Mouse (Mus musculus): ENCODE results near the gene Wfdc15b.
"Not testable (repeated sequence)": the region's sequence is repeated elsewhere in the genome, so short reads cannot be mapped to it uniquely, and the experiment has no call there.

Gene Wfdc15b

GRCm38 (mm10) chr2:164221522-164221921 is at the start of gene Wfdc15b:
TSS of gene Wfdc15b (minus strand) at chr2:164221660.
- DNase-seq (ENCODE audit: low read depth) = no peak

GRCm38 (mm10) chr2:164256540-164256939 is 35.1 kb upstream of the Wfdc15b start, which contains the start of gene Svs3b:
TSS of gene Svs3b (minus strand) at chr2:164256640.
- DNase-seq (ENCODE audit: low read depth) = not testable (repeated sequence)

GRCm38 (mm10) chr2:164238366-164238765 is 16.9 kb upstream of the Wfdc15b start, which contains the start of gene Svs2:
TSS of gene Svs2 (minus strand) at chr2:164238466.
- DNase-seq (ENCODE audit: low read depth) = no peak

DNA sequence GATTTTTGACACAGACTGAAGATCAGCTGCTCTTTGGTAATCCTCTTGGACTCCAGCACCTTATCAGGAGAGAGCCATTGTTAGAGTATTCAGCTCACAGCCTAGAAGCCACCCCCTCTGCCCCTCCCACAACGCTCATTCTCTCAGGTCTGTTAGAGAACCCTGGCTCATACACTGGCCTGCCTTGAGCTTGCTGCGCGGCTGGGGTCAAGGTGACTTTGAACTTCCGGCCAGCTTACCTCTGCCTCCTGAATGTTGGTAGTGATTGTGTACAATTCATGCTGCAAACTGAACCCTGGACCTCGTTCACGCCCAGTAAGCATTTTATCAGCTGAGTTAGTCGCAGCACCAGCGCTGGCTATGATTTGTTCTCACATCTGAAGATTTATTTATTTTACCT is 11.2 kb upstream of the Wfdc15b start:
- no peak for DNase-seq (ENCODE audit: low read depth)

- DNase-seq (ENCODE audit: low read depth) = no peak
These were observed 7.1 kb upstream of the Wfdc15b start for GRCm38 (mm10) chr2:164228361-164229070.

DNA sequence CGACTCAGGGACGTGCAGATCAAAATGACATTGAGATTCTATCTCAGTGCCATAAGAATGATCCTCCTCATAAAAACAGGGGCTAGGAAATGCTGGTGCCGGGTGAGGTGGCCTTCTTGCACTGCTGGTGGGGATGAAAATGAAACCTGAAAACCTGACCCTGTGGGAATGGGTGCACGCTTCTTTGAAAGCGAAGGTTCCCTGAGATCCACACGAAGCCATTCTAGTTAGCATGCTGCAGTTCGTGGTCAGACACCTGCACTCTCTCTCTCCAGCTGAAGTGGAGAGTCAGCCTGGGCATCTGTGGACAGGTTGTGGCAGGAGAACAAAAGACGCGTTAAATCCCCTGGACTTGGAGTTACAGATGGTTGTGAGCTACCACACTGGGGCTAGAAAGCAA is 2.2 kb downstream of the Wfdc15b start:
- no peak for DNase-seq (ENCODE audit: low read depth)

DNA sequence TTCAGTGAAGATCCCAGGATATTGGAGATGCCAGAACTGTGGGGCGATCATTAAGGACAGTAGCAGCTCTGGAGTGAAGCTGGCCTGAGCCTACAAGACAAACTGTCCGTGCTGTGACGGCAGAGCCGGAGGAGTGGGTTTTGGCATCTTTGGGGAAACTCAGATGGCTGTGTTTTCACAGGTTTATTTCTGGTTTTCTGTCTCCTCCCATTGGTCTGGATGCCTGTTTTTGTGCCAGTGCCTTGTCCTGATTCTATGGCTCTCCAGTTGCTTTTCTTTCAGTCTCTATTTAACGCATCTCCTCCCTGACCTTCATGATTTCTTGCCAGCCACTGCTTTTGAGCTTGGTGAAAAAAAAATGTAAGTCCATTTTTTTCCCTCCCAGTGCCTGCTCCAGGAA is 8.7 kb downstream of the Wfdc15b start:
- DNase-seq (ENCODE audit: low read depth) = no peak

DNA sequence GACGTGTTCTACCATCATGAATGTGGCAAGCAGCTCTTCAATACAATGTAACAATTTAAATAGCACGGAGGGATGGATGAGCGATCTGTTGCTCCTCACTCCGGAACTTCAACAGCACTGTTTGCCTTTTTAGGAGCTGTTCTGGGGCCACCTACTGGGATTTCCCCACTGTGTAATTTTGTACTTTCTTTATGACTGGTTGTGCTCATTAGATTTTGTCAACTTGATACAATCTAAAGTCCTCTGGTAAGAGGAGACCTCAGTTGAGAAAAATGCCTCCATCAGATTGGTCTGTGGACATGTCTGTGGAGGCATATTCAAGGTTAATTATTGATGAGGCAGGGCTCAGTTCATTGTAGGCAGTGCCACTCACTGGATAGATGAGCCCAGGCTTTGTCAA is 10.6 kb downstream of the Wfdc15b start:
- DNase-seq (ENCODE audit: low read depth) = peak; percentile 74

GRCm38 (mm10) chr2:164206676-164207075 is 14.8 kb downstream of the Wfdc15b start:
- DNase-seq (ENCODE audit: low read depth) = no peak

DNA sequence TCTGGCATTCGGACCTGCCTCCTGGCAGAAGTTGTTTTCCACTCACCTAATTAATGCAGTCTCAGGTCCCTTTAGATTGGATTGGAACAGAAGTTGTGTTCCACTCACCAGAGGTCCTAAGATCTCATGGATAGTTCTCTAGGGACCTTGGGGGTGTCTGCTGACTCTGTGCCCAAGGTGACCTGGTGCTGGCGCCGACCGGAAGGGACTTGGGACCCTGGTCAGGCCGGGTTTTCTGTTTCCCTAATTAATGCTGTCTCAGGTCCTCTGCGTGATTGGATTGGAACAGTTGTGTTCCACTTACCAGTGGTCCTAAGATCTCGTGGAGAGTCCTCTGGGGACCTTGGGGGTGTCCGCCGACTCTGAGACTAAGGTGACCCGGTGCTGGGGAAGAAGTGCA is 15.4 kb downstream of the Wfdc15b start:
- DNase-seq (ENCODE audit: low read depth) = not testable (repeated sequence)

DNA sequence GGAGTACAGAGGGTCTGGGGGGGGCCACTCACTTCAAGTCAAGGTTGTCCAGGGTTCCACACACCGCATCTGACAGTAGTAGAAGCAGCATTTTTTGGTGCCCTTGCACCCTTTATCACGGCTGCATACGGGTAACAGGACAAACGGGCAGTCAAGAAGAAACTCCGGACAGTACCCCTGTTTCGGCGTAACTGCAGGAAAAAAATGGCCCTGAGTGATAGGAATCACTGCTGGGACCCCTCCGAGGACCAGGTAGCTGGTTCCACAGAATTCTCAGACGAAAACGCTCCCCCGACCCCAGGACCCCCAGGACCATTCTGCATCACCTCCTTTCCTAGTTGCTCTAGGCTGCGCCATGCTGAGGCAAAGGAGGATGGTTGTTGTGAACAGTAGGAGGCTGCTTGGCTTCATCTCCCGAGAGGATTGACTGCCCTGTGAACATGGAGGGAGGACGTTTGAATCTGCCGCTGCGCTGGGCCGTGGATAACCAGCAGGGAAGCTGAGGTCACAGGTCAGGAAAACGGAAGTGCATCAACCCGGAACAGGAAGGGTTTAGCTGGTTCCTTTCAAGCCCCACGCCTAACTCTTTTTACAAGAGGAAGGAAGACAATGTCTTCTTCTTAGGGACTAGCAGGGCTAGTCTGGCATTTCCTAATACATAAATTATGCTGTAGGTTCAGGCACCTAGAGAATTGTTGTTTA is 21.7 kb downstream of the Wfdc15b start, which contains the start of gene Wfdc15a:
Gene Wfdc15a, minus strand, starts transcription at position 505 of the 702 bp plus-strand sequence.
- no peak for DNase-seq (ENCODE audit: low read depth)

DNA sequence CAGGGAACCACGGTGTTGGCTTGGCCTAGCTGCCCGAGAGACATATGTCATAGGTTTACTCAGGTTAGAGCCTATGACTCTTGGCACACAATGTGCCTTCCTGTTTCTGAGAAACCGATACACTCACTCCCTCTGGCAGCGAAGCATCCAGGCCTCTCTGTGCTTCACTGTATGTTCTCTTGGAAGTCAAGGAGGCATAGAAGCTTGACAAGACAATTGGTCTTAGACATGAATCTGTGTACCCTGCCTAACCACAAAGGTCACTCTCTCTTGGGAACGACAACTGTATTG is 24.8 kb downstream of the Wfdc15b start:
- no peak for DNase-seq (ENCODE audit: low read depth)

- no peak for DNase-seq (ENCODE audit: low read depth)
These were observed 25.3 kb downstream of the Wfdc15b start for GRCm38 (mm10) chr2:164195971-164196699.

DNA sequence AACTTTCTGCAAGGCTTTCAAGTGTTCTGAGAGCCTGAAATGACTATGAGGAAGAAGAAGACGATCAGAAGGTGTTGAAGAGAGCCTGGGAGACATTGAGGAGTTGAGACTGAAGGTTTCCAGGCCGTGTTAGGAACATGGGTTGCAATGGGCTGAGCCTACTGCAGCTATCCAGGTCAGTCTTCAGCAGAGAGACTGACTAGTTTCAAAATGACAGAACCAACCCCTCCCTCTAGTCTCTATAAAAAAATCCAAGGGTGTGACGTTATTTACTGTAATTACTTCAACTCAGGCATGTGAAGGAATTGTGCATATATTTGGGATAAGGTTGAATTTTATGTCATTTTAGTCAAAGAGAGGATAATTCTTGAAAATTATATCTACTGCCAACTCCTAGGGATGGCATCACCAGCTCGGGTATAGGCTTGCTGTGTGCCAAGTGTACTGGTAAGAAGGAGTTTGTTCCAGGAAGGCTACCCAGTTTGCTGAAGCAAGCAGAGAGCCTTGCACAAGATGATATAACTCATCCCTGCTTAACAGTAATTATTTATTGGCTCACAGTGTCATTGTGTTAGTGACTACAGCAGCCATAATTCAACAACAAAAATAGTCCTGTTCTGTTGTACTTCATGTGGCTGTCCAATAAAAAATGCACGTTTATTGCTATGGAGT is 26.4 kb downstream of the Wfdc15b start:
- DNase-seq (ENCODE audit: low read depth) = no peak

DNA sequence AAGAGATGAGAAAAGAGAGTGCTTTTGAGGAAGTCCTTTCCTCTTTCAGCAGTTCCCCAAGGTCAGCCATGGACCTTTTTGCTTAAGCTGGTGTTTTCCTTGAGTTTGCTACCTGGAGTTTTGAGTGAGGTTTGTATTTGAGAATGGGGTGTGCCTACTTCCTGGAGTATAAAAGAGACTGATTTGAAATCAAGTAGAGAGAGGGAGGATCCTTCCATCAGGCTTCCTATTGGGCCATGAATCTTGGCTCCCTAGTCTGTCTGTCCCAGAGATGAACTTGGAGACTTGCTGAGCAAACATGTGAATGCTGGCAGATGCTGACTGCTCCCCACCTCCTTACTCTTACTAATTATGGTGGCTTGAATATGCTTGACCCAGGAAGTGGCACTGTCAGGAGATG is 29.2 kb downstream of the Wfdc15b start:
- no peak for DNase-seq (ENCODE audit: low read depth)

DNA sequence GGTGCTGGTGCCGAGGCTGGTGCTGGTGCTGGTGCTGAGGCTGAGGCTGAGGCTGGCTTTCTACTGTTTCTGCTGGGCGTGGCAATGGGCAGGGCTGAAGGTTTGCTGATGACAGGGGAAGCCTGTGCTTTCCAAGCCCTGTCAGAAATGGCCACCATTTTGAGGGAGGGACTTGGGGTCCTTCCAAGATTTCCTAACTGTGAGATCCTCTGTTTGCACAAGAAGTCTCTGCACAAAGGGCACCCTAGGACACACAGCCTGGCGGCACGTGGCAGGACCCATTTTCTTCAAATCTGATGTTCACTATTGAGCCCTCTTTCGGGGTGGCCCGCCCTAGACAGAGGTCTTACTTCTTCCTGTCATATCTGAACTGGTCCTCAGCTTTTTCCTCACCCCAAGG is 30.9 kb downstream of the Wfdc15b start, which contains the start of gene Wfdc12:
Gene Wfdc12, minus strand, starts transcription at position 33 of the 400 bp plus-strand sequence.
- no peak for DNase-seq (ENCODE audit: low read depth)

DNA sequence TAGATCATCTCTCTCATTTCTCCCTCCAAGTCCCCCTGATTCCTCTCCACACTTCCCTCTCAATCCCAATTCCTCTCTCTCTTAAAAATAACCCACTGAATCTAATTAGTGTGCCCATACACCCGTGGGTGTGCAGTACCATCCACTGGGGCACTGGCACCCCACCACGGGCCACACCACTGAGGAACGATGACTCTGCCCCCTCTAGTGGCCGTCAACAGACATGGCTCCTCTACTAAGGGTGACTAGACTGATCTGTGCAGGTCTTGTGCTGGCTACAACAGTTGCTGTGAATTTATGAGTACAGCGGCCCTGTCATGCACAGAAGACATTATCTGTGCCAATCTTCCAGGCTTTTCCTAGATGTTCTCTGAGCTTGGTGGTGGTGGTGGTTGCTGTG is 32.7 kb downstream of the Wfdc15b start:
- DNase-seq (ENCODE audit: low read depth) = peak; percentile 62

DNA sequence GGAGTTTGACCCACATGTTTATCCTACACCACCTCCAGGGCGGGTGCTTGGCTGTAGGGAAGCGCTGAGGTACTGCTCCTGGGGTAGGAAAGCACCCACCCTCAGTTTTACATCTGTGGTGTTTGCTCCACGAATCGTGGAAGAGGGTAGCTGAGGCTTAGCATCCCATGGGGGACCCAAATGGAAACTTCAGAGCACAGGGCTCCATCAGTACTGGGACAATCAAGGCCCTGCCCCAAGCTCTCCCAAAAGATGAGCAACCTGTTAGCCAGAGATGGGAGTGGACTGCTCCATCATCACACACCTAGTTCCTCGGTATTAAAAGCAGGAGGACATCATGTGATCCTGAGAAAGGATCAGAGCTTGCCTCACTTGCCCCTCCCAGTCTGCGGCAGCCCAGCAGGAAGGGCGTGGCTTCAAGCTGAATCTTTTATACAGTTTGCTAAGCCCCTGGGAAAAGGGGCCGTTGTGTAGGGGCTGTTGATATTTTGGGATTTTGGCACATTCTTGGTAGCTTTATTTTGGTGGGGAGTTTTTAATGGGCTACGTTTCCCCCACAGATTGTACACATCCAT is 37.2 kb downstream of the Wfdc15b start:
- DNase-seq (ENCODE audit: low read depth) = peak; percentile 52

- no peak for DNase-seq (ENCODE audit: low read depth)
These were observed 38.1 kb downstream of the Wfdc15b start for GRCm38 (mm10) chr2:164183340-164183739.

DNA sequence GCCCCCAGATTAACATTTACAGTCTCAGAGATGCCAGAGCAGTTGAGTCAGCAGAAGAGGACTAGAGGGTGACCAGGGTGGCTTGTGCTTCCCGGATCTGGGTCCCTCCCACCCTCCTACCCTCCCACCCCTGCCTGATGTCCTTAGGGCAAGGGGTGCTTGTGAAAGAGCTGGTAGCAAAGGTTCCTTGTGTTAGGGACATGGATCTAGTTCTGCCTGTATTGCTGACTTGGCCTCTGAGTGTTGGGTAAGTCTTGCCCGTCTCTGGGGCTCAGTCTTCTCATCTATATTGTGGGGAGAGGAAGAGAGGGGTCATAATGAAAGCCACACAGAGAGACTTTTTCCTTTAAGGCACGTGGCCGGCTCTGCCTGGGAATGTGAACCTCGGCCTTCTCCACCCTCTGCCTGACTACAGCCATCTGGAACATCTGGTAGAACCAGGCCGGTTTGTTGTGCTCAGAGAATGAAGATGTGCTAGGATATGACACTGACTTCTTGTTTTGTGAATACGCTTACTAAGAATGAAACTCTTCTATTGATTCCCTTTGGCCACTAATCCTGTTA is 38.7 kb downstream of the Wfdc15b start, which contains the start of gene Wfdc5:
Gene Wfdc5, minus strand, starts transcription at position 51 of the 564 bp plus-strand sequence.
- DNase-seq (ENCODE audit: low read depth) = no peak

DNA sequence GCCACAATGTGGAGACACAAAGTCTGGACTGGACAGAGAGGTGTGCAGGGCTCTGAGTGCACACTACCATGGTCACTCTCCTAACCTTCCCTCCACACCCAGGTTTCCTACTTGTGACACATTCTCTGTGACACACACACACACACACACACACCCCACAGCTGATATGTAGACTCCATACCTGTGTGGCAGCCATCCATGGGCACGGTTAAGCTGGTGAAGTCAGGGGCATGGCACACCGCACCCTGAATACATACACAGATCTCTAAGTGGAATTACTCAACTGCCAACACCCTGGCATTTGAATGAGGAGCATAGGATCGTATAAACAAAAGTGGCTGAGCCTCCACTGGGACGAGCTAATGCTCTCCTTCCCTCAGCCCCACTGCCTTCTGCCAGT is 40.7 kb downstream of the Wfdc15b start:
- DNase-seq (ENCODE audit: low read depth) = no peak
